Comparison of ENCODE assay signal across 21 mouse cellular contexts in the genomic region with DNA sequence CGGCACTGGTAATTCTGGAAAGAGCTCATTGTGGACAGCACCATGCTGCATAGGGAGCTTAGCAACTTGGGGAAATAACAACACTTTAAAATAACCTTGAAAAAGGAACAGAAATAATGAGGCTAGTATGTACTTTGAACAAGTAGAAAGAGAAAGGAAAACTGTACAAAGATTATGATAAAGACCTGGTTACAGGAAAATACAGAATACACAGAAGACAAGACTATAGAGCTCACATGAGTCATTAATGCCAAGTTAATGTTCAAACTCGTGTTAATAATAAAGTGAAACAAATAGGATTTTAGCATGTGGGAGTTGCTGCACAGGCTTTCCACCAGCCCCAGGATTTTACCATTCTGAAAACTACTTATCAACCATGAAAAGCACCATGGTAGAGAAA.
DNase-seq lines count a peak whose midpoint lies in the region; ATAC-seq and TF ChIP-seq lines count a peak whose summit lies in the region.
"Had no signal": no experiment of that assay in that cellular context is flagged by ENCODE, and none has a peak within 500 bp of the region (broad histone marks: within the 10 kb centered on the region; RNA-seq: fewer than 3 reads in every experiment).

No protein-coding gene starts in this region.

- peaks cover 6% of the 10 kb centered on the region for H3K4me1 ChIP-seq in heart, embryonic 16.5 days (ENCODE audit: control insufficient read depth, insufficient read depth, low read length)
- no peaks in the 10 kb centered on the region for H3K4me1 ChIP-seq in intestine, embryonic 16.5 days (ENCODE audit: control insufficient read depth, insufficient read depth, low read length)
- H3K4me1 ChIP-seq: embryonic facial prominence, embryonic 13.5 days; hindbrain, embryonic 15.5 days; megakaryocyte, embryonic 14.5 days; midbrain, embryonic 15.5 days; neural tube, embryonic 15.5 days had no signal

- DNase-seq in heart, adult 9 months (ENCODE audit: low spot score in 2 of 2) = no peak
- no peak for DNase-seq in layer of hippocampus, adult 2 months (ENCODE audit: low spot score in 2 of 2)
- DNase-seq in layer of hippocampus, postnatal 25 days (ENCODE audit: extremely low spot score in 1 of 2, low spot score in 1 of 2) = no peak
- peak; percentile 47 for DNase-seq in Patski (ENCODE audit: low read depth, low spot score)
- no peak for DNase-seq in embryo, embryonic 11 days
- no peak for DNase-seq in gastrocnemius, postnatal 36 days
- DNase-seq: adrenal gland, adult 8-10 months; cerebellum, adult 9-11 months; gastrocnemius, postnatal 10 days; layer of hippocampus, adult 9-11 months; lung, adult 2 months; thymus, adult 2 months had no signal

- H3K4me2 ChIP-seq in heart, embryonic 16.5 days (ENCODE audit: low read depth, low read length) = peak overlapping the region; percentile 51
- peak overlapping the region; percentile 37; the same call in 1 of the 2 replicates for H3K4me2 ChIP-seq in intestine, embryonic 16.5 days (ENCODE audit: low read depth, low read length)
- H3K4me2 ChIP-seq: embryonic facial prominence, embryonic 13.5 days; hindbrain, embryonic 15.5 days; liver, embryonic 11.5 days; midbrain, embryonic 15.5 days; neural tube, embryonic 15.5 days had no signal

- intact Hi-C loops in gastrocnemius, postnatal 36 days (cut with DNase I) = no loop called here

- WGBS in heart, embryonic 16.5 days = 61% methylated on average over 2 of the region's 2 CpGs
- 64% methylated on average over 2 of the region's 2 CpGs for WGBS in intestine, embryonic 16.5 days

- H3K36me3 ChIP-seq in heart, embryonic 16.5 days (ENCODE audit: control insufficient read depth, insufficient read depth) = no peaks in the 10 kb centered on the region
- H3K36me3 ChIP-seq in intestine, embryonic 16.5 days (ENCODE audit: control insufficient read depth, insufficient read depth, low read length) = no peaks in the 10 kb centered on the region
- H3K36me3 ChIP-seq: embryonic facial prominence, embryonic 13.5 days; hindbrain, embryonic 15.5 days; midbrain, embryonic 15.5 days; neural tube, embryonic 15.5 days had no signal

- POLR2A ChIA-PET in Patski (lab: Charles Lee) = interaction anchor here (1.0 kb wide), 1 partner anchor 19 kb away, joined by 3 read pairs; no protein-coding TSS in a partner anchor

- peak overlapping the region; percentile 66 for H3K27ac ChIP-seq in heart, embryonic 16.5 days (ENCODE audit: low read length)
- no peak overlapping the region for H3K27ac ChIP-seq in layer of hippocampus, adult 2 months
- no peak overlapping the region for H3K27ac ChIP-seq in intestine, embryonic 16.5 days (ENCODE audit: low read length)
- H3K27ac ChIP-seq: embryonic facial prominence, embryonic 13.5 days; hindbrain, embryonic 15.5 days; midbrain, embryonic 15.5 days; neural tube, embryonic 15.5 days had no signal

- CTCF ChIA-PET in Patski (lab: Charles Lee) = interaction anchor here (0.6 kb wide), 1 partner anchor 46 kb away, joined by 3 read pairs; no protein-coding TSS in a partner anchor

- H3K27me3 ChIP-seq in heart, embryonic 16.5 days (ENCODE audit: control insufficient read depth, insufficient read depth, low read length) = no peaks in the 10 kb centered on the region
- H3K27me3 ChIP-seq in Patski = no peaks in the 10 kb centered on the region
- H3K27me3 ChIP-seq in intestine, embryonic 16.5 days (replicated peaks; ENCODE audit: control insufficient read depth, insufficient read depth, low read length) = no peaks in the 10 kb centered on the region
- H3K27me3 ChIP-seq: embryonic facial prominence, embryonic 13.5 days; hindbrain, embryonic 15.5 days; megakaryocyte, embryonic 14.5 days; midbrain, embryonic 15.5 days; neural tube, embryonic 15.5 days had no signal

- no peak for ATAC-seq in heart, embryonic 16.5 days (replicated peaks; ENCODE audit: extremely low read depth, insufficient read depth, low FRiP score)
- peak; percentile 80 for ATAC-seq in Patski
- ATAC-seq in intestine, embryonic 16.5 days = peak; percentile 89
- ATAC-seq: forebrain, embryonic 14.5 days; midbrain, embryonic 15.5 days had no signal

- no peak overlapping the region for H3K9ac ChIP-seq in heart, embryonic 16.5 days (ENCODE audit: low read length)
- H3K9ac ChIP-seq in intestine, embryonic 16.5 days (ENCODE audit: low read depth, low read length) = no peak overlapping the region
- H3K9ac ChIP-seq: embryonic facial prominence, embryonic 13.5 days; hindbrain, embryonic 15.5 days; midbrain, embryonic 15.5 days; neural tube, embryonic 15.5 days had no signal

- no peaks in the 10 kb centered on the region for H3K9me3 ChIP-seq in heart, embryonic 16.5 days (replicated peaks; ENCODE audit: control insufficient read depth, low read length)
- H3K9me3 ChIP-seq in intestine, embryonic 16.5 days (ENCODE audit: control insufficient read depth, low read length) = no peaks in the 10 kb centered on the region
- H3K9me3 ChIP-seq: embryonic facial prominence, embryonic 13.5 days; hindbrain, embryonic 15.5 days; midbrain, embryonic 15.5 days; neural tube, embryonic 15.5 days had no signal

- in situ Hi-C loops in Patski (cut with MboI; ENCODE audit: low pct_unique_long_range_greater_than_20kb) = no loop called here

- H3K4me3 ChIP-seq in heart, embryonic 16.5 days (ENCODE audit: low read length) = peak overlapping the region; percentile 8; the same call in 1 of the 2 replicates
- H3K4me3 ChIP-seq in layer of hippocampus, adult 2 months = peak overlapping the region; percentile 1; the same call in 1 of the 2 replicates
- H3K4me3 ChIP-seq in intestine, embryonic 16.5 days (ENCODE audit: low read length) = peak overlapping the region; percentile 7; the same call in 1 of the 2 replicates
- H3K4me3 ChIP-seq: embryonic facial prominence, embryonic 13.5 days; hindbrain, embryonic 15.5 days; megakaryocyte, embryonic 14.5 days; midbrain, embryonic 15.5 days; neural tube, embryonic 15.5 days had no signal

- no peak for TF ChIP-seq CTCF in layer of hippocampus, adult 2 months (conservative IDR thresholded peaks at IDR 0.05)
- no peak for TF ChIP-seq CTCF in Patski (IDR thresholded peaks at IDR 0.05)
